Mouse (Mus musculus): Measurements from ENCODE around the gene Myo15b. TPM values are rescaled to one million over a fixed set of nuclear protein-coding genes. Genes with fewer than 3 reads are reported as not detected.

Myo15b gene
- total RNA-seq (2021): under 1 TPM; 0.49 to 0.75 TPM
- long read RNA-seq, experiment 1, partial matches to known transcripts: 0 of 1 reads
- long read RNA-seq, experiment 1, other reads (novel, unspliced or antisense): 1 of 1 reads
- long read RNA-seq, experiment 2: 0 reads

- no peak for DNase-seq (ENCODE audit: low spot score in 2 of 2)
These were observed at the start of gene Myo15b for GRCm38 (mm10) chr11:115858354-115858753. TSS of gene Myo15b (plus strand) at chr11:115858406.

- no peak for DNase-seq (ENCODE audit: low spot score in 2 of 2)
These were observed 49.4 kb upstream of the Myo15b start for GRCm38 (mm10) chr11:115808696-115809310.

- DNase-seq (ENCODE audit: low spot score in 2 of 2): no peak
These were observed 48.9 kb upstream of the Myo15b start for GRCm38 (mm10) chr11:115809311-115809781.

GRCm38 (mm10) chr11:115810377-115810776, 47.8 kb upstream of the Myo15b start:
- DNase-seq (ENCODE audit: low spot score in 2 of 2): no peak

GRCm38 (mm10) chr11:115811381-115812093, 46.7 kb upstream of the Myo15b start:
- DNase-seq (ENCODE audit: low spot score in 2 of 2): no peak

- DNase-seq (ENCODE audit: low spot score in 2 of 2): no peak
These were observed 46.1 kb upstream of the Myo15b start for GRCm38 (mm10) chr11:115812095-115812494.

- DNase-seq (ENCODE audit: low spot score in 2 of 2): no peak
These were observed 45.4 kb upstream of the Myo15b start for GRCm38 (mm10) chr11:115812533-115813420.

- DNase-seq (ENCODE audit: low spot score in 2 of 2): peak; percentile 87 to 90
These were observed 44.5 kb upstream of the Myo15b start, which contains the start of gene Caskin2 for GRCm38 (mm10) chr11:115813507-115814296. TSS of gene Caskin2 (minus strand) at chr11:115813639.

GRCm38 (mm10) chr11:115814605-115815450, 43.4 kb upstream of the Myo15b start, which contains the start of gene Tsen54:
TSS of gene Tsen54 (plus strand) at chr11:115814724.
- DNase-seq (ENCODE audit: low spot score in 2 of 2): peak; percentile 91

- no peak for DNase-seq (ENCODE audit: low spot score in 2 of 2)
These were observed 40.9 kb upstream of the Myo15b start for GRCm38 (mm10) chr11:115817331-115817730.

GRCm38 (mm10) chr11:115819915-115820623, 38.1 kb upstream of the Myo15b start:
- no peak for DNase-seq (ENCODE audit: low spot score in 2 of 2)

- DNase-seq (ENCODE audit: low spot score in 2 of 2): no peak
These were observed 37.2 kb upstream of the Myo15b start for GRCm38 (mm10) chr11:115821001-115821400.

- DNase-seq (ENCODE audit: low spot score in 2 of 2): peak; percentile 52 to 66
These were observed 34.1 kb upstream of the Myo15b start, which contains the start of gene Llgl2 for GRCm38 (mm10) chr11:115823774-115824740. TSS of gene Llgl2 (plus strand) at chr11:115824049.

- DNase-seq (ENCODE audit: low spot score in 2 of 2): no peak
These were observed 33.4 kb upstream of the Myo15b start for GRCm38 (mm10) chr11:115824813-115825212.

- DNase-seq (ENCODE audit: low spot score in 2 of 2): no peak
These were observed 31.7 kb upstream of the Myo15b start for GRCm38 (mm10) chr11:115826487-115826886.

GRCm38 (mm10) chr11:115827624-115828023, 30.6 kb upstream of the Myo15b start:
- DNase-seq (ENCODE audit: low spot score in 2 of 2): no peak

- DNase-seq (ENCODE audit: low spot score in 2 of 2): no peak
These were observed 29.2 kb upstream of the Myo15b start for GRCm38 (mm10) chr11:115829036-115829435.
